Mouse (Mus musculus) naive thymus-derived CD4-positive, alpha-beta T cell, adult 5 months (primary cell): ENCODE results near the gene Rsl24d1. TPM values are rescaled to one million over a fixed set of nuclear protein-coding genes. Genes with fewer than 3 reads are reported as not detected.

Experiments used
- polyA plus RNA-seq: library from polyadenylated mRNA; unstranded; fragments of 100-300 nt; shearing (Covaris generic); gene quantifications from one replicate; pipeline ENCODE4 v1.2.1, GENCODE M21; 2017

Rsl24d1 gene
- polyA plus RNA-seq, result 77.1 TPM

GRCm38 (mm10) chr9:73112919-73113906 lies at the start of gene Rsl24d1:
Gene Rsl24d1 (plus strand): TSS chr9:73113426.

GRCm38 (mm10) chr9:73101536-73101935 lies 11.7 kb upstream of the Rsl24d1 start, which contains the start of gene Khdc3:
Gene Khdc3 (plus strand): TSS chr9:73101836.

GRCm38 (mm10) chr9:73102181-73102580 lies 11.0 kb upstream of the Rsl24d1 start, which contains the start of gene Gm20509:
Gene Gm20509 (plus strand): TSS chr9:73102470.

Other genes with a start within 250 kb of the Rsl24d1 start
- gene Pygo1, start 187.8 kb upstream of the Rsl24d1 start, polyA plus RNA-seq, result not detected
- gene Dyx1c1, start 154.6 kb upstream of the Rsl24d1 start, polyA plus RNA-seq, result 1.4 TPM
- not detected for gene Gm44503, start 154.6 kb upstream of the Rsl24d1 start, polyA plus RNA-seq
- 3.3 TPM for gene Ccpg1os, start 128.0 kb upstream of the Rsl24d1 start, polyA plus RNA-seq
- gene Ccpg1, start 128.0 kb upstream of the Rsl24d1 start, polyA plus RNA-seq, result 126 TPM
- gene Pigb, start 73.0 kb upstream of the Rsl24d1 start, polyA plus RNA-seq, result 11.9 TPM
- 36.3 TPM for gene Rab27a, start 68.6 kb upstream of the Rsl24d1 start, polyA plus RNA-seq
- gene Khdc3, start 11.6 kb upstream of the Rsl24d1 start, polyA plus RNA-seq, result 0.20 TPM
- not detected for gene Gm20509, start 11.0 kb upstream of the Rsl24d1 start, polyA plus RNA-seq